Mouse (Mus musculus) spleen, adult 12 weeks (tissue): ENCODE measurements around the gene Lin37.

ENCODE experiments used
- DNase-seq: peaks from one replicate; pipeline ENCODE4 v3.0.0; 2022; ENCODE audit warnings: low spot score

The Lin37 gene

DNA sequence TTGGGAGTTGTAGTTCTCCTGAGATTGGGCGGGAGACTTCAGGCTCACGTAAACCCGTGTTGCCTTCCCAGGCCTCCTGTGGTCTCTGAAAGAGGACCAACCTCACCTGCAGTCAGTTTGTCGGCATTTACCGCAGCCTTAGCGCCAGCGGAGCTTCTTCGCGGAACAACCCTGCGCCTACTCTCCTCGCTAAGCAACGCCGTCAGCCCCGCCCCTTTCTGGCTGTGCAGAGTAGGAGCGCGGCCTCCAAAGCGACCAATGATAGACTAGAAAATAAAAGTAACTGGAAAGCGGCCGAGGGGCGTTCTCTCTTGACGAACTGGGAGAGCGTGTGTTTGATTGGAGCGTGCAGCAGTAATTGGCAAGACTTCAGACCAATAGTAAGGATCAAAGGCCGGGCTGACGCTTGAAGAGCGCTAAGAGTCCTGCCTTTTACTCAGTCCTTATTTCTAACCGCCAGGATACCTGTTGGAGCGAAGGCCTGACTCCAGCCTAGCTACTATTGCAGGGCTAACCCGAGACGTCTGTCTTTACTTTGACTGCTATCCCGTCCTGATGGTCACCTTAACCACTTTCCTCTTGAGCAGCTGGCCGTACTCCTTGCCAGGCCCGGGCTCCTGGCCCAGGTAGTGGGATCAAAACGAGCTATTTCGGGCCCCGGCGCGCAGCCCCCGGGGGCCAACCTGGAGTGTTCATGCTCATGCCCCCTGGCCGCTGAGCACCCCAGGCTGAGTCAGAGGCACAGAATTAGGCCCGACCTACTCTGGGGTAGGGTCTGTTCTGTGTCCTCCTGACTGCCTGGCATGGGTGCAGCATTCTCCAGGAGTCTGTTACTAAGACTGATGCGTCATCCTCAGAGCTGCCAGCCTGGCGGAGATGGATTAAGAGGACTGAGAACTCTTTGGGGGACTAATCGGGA, 7.3 kb downstream of the Lin37 start, which contains the start of the genes Hspb6 and Proser3:
Hspb6 (plus strand) TSS at position 77 of the 919 bp plus-strand sequence.
Proser3 (minus strand) TSS at position 198 of the 919 bp plus-strand sequence.
- peak; percentile 93 for DNase-seq

DNA sequence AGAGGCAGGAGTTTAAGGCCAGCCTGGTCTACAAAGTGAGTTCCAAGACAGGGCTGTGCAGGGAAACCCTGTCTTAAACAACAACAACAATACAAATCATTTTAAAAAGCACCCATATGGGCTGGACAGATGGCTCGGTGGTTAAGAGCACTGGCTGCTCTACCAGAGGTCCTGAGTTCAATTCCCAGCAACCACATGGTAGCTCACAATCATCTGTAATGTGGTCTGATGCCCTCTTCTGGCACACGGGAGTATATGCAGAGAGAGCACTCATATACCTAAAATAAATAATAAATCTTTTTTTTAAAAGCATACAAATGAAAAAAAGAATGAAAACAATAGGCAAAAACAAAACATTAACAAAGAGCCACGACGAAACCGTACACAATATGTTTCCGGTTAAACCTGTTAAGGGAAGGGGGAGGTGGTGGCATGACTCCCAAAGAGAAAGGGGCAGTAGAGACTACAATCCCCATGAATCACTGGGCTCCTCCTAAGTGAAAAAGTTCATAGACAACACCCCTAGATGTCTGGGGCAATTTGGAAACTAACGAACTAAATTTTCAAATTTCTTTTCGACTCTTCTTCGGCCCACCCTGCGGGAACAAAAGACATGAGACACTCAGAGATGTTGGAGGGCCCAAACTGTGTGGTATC, 8.1 kb downstream of the Lin37 start:
- DNase-seq, result no peak

DNA sequence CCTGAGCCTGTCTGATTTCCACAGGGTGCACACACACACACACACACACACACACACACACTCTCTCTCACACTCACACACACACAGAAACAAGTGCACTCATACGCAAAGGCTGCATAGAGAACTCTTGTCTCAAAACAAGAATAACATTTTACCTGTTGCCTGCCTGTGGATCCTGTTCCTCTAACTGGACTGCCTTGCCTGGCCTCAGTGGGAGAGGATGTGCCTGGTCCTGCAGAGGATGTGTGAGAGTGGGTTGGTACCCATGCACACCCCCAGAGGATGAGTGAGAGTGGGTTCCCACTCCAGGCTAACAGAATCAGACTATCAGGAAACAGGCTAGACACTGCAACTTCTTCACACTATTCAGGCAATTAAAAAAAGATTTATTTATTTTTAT, 9.0 kb downstream of the Lin37 start:
- DNase-seq, result no peak

DNA sequence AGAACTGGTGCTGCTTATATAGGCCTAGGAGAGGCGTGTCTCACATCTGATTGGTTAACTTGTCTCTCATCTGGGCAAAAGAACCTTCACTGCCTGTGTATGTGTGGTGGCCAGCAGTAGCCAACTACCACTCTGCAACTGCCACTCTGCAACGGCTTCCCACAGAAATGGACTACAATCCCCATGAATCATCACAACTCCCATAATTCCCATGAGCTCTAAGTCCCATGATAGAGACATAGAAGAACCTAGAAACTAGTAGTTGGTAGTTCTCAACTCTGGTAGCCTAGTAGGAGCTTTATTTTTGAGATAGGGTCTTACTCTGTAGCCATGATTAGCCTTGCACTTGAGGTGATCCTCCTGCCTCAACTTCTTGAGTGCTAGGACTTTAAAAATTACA, 9.8 kb downstream of the Lin37 start:
- DNase-seq, result no peak

DNA sequence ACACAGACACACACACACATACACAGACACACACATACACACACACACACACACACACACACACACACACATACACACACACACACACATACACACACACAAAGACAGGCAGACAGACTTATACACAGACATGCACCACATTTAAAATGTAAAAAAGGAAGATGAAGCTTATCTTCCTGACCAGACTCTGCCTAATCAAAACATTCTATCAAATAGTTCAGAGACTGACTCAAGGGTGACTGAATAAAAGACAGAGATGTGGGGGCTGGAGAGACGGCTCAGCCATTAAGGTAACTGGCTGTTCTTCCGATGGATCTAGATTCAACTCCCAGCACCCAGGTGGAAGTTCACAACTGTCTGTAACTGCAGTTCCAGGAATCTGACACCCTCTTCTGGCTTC, 15.3 kb downstream of the Lin37 start:
- no peak for DNase-seq

DNA sequence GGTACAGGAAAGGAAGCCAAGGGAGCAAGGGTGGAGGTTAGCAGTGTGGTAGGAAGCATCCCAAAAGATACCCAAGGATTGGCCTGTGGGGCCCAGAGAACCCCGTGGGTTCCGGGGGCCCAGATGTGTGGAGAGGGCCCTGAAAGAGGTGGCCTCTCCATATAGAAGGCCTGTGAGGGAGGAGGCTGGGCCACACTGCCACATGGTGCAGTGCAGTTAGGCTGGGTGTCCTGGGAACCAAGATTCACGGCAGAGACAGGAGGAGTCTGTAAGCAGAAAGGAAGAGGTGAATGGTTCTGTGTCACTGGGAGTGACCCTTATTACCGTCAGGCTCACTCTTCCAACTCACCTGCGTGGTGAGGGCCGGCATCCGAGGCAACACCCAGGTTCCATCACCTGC, 19.1 kb downstream of the Lin37 start:
- DNase-seq, result no peak

DNA sequence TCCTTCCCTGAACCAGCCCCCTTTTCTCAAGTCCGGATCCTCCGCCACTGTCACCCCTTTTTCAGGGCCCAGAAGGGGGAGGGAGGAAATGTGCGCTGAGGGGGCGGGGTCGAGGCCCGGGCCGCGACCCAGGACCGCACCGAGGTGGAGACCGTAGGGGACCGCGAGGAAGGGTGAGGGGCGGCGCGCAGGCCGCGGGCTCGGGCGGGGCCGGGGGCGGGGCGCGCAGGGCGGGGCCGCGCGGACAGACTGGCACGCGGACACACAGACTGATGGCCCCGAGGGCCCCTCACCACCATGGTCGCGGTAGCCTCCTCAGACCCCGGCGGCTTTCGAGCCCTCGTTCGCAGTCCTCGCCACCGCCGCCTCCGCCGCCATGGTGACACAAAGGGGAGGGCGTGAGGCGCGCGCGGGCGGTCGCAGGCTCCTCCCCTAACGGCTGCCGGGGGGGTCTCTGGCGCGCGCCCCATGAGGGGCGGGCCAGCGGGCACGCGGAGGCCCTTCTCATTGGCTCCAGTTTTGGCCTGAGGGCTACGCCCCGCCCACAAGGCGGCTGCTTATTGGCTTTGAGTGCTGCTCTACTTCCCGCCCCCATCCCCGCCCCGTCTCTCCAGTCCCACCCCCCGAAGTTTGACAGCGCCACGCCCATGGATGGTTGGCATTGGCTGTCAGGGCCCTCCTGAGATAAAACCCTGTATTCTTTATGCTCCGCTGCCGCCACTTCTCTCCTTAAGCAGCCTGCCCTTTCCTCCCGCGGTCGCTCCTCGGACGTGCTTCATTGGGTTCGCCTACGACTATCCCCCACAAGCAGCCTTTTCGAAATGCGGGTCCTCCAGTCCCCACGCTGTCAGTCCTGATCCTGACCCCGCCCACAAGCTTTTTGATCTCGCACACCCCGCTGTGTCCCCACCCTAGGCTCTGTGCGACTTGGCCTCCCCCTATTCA, 24.7 kb downstream of the Lin37 start, which contains the start of gene Arhgap33:
Arhgap33 (minus strand) TSS at position 428 of the 945 bp plus-strand sequence.
- peak; percentile 91 for DNase-seq

DNA sequence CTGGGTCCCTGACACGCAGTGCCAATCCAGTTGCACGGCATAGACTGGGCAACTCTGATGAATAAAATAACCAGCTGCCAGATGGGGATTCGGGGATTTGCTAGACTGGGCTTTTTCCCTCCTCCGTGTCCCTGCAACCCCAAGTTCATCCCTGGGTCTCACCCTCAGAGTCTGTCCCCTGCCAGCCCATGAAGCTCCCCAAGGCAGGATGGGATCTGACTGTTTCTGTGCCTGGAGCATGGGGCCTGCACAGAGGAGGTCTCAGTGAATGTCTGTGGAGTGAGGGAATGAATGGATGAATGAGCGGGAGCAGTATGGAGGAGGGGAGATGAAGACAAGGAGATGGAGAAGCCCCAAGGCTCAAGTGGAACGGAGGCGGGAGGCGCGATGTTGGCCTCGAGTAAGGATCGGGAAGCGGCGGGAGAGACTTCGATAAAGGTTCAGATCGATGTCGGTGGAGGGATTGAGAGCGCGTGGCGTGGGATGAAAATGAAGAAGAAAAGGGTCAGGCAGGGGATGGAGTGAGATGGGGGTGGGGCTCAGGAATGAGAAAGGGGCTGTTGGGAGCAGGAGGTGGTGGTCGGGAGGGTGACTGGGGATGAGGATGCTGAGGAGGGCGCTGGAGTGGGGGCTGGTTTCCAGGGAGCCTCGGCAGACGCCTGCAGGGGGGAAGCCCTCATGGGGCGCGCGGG, 25.6 kb downstream of the Lin37 start:
- no peak for DNase-seq

DNA sequence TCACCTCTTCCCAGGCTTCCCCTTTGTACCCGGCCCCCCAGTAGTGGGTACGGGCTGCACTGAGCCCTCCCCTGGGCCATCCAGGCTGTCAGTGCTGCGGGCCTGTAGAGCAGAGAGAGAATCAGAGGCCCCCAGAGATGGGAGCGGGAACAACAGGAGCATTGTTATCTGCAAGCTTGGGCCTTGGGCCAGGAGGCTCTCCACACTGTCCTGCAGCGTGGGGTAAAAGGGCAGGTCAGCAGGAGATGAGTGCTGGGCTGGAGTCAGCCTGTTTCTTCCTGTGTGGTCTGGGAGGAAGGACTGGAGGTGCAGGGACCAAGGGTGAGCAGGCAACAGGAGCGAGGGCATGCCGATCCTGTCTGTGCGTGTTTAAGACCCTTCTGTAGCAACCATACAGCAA, 26.7 kb downstream of the Lin37 start:
- DNase-seq, result no peak

DNA sequence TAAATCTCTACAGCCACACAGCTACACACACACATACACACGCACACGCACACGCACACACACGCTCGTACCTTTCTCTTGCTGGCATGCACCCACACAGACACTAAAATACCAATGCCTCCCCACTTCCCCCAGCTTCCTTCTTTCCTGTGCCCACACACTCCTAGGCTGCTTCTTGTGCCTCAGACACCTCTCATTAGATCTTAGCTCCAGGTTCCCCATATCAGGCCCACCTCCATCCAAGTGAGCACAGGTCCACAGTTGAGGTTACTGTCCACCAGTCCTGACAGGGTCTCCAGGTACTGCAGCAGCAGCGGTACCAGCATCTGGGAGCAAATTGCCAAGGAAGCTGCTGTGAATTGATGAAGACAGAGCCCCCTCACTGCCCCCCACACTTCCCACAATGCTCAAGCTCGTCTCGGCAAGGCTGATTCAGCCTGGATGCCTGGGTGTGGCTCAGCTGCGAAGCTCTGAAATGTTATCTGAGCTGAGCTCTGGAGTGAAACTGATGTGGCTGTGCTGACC, 28.3 kb downstream of the Lin37 start:
- DNase-seq, result no peak

DNA sequence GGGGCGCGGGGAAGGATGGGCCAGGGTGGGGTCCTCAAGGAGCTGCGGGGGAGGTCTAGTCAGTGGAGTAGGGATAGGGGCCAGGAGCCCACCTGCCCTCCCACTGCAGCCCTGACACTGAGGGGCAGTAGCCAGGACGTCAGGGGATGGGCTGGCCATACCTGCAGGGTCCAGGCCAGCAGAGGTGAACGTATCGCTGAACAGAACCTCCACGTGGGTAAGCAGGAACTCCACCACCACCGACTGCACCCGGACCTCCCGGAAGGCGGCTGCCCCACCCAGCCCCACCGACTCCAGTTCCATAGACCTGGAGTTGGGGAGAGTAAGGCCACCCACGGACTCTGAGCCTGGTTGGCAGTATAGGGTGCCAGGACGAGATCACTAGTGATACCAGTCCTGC, 32.7 kb downstream of the Lin37 start:
- DNase-seq, result no peak

DNA sequence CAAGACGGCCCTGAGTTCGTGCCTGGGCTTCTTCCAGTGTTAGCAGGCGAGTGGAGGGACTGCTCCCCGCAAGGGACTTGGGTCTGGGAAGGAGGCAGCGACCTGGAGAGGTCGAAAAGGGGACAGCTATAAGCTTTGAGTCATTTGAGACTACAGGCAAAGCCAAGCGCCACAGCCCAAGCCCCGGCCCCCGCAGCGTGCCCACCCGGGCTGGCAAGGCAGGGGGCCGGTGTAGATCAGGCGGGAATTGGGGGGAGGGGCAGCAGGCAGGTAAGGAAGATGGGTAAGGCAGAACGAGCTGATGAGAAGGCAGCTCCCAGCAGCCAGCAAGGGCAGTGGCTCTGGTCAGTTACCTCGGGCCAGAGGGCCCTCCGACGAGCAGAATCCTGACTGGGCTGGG, 33.2 kb downstream of the Lin37 start:
- DNase-seq, result no peak

DNA sequence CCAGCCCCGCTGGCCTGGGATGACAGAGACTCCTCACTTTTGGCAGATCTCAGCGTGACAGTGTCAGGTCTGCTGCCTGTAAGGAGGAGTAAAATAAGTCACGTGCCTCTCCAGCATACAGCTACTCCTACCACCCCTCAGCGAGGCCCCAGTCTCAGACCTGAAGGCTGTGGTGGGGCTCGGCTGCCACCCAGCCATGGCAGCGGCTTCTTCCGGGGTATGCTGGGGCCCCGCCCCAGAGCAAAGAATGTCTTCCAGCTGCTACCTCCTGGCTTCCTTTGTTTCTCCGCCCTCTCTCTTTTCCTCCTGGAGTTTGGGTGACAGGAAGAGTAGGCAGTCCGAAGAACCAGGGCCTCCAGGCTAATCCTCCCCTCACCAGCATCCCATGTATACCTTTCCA, 33.7 kb downstream of the Lin37 start:
- DNase-seq, result no peak

DNA sequence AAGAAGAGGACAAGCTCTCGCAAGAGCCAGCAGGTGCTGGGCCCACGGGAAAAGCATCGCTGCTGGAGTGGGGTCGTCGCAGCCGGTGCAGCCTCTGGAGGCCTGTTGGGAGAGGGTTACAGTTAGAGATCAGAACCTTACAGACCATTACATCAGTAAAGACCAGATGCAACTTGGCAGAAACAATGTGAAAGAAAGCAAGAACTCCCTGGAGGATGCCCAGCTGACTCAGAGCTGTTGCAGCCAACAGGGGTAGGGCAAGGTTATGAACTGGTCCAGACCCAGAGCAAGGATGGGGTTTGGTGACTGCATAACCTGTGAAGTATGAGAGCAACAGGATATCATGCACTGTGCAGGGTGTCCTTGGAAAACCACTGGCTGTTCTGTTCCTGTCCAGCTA, 35.2 kb downstream of the Lin37 start:
- no peak for DNase-seq

DNA sequence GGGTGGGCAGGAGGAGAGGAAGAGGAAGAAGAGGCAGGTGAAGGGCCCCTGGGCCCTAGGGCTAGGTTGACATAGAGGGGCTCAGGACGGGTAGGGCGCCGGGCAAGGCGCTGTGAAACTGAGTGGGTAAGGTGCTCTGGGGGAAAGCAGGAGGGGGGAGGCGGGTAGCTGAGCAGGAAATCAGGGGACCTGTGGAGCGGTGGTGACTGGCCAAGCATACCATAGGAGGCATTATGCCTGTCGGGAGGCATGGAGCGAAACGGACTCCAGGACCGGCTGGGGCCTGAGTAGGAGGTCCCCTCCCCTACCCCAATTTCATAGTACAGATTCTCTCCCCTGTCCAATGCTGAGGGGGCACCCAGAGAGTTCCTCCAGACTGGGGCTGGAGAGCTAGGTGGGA, 36.8 kb downstream of the Lin37 start:
- DNase-seq, result no peak

DNA sequence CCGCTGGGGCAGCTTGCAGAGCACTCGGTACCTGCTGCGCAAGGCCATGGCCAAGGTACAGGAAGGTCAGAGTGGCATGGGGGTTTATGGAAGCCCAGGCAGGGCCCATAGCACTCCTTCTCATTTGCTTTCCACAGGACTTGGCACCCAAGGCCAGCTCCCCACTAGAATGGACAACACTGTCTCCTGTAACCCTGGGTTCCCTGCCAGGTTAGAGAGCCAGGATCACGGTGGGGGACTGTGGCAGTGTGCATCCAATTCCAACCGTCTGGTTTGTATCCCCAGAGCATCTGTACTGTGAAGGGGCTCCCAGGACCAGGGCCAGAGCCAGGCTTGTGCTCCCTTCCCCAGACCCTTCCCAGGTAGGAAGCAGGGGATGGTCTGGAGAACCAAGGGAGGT, 38.8 kb downstream of the Lin37 start:
- DNase-seq, result no peak

DNA sequence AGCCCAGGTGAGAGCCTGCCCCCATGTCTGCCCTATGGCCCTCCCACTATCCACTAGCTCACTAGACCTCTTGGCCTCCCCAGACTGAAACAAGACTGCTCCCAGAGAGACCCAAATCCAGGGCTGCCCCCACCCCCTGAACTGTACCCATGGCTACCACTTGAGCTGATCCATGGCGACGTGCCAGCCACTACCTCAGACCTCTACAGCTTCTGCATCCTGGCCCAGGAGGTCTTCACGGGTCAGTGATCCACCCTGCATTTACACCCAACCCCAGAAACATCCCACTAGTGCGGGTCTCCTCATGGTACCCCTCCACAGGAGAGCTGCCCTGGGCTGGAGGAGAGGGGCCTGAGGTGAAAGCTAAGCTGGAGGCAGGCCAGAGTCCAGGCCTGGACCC, 39.2 kb downstream of the Lin37 start:
- DNase-seq, result no peak

DNA sequence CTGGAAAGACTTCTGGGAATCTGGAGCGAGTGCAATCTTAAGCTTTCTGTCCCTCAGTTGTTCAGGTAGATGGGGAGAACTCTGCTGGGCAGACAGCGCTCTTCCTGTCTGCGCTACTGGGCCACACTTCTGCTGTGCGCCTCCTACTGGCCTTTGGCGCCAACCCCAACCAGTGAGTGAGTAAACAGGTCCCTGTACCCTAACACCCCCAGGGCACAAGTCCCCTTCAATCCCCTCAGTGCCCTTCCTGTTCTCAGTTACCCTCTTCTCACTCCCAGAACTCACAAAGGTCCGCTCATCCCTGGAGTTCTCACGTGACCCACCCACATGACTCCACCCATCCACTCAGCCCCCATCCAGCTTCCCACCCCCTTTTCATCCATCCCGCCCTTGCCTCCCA, 41.3 kb downstream of the Lin37 start:
- no peak for DNase-seq

DNA sequence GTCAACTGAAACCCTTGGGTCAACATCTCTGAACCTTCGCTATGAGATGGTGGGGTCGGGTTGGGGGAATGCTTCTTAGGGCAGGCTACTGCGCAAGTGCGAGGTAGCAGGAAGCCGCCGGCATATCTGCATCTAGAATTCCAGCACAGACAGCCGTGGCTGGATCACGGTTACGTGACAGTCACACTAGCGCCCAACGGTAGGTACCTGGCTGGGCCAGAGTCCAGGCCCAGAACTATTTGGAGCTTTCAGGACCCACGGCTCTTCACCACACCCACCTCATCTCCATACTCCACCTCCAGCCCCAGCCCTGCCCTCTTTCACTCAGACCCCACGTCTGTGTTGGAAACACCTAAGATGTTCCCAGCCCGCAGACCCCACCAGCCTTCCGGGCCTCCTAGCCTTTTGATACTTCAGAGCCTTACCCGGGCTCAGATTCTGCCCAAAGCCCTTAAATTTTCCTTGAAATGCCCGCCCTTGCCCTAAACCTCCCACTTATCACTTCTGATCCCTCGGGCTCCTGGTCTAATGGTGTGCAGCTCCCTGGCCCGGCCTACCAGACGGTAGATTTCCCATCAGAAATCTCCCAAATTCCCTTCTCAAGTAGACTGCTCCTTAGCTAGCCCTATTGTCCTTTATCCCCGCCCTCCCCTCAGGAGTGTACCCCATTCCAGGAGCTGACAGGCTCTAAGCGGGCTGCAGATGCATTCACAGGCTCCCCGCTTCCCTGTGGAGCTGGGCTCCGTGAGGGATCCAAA, 44.5 kb downstream of the Lin37 start:
- DNase-seq, result no peak

DNA sequence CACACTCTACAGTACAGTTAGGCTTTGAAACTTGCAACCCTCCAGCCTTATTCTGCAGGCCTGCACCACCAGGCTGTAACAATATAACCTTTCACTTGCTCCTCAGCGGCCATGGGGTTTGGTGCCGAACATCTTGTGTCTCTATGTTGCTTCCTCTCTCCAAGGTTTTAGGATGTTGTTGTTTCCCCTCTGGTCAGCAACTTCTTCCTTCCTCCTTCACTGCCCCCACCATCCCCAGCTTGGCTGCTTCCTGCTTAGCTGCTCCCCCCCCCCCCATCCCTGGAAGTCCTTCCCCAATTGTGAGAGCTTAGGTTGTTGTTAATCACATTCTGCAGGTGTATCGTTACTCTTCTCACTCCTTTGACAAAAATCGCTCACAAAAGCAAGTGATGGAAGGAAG, 51.6 kb downstream of the Lin37 start:
- DNase-seq, result no peak
